Mouse (Mus musculus) embryonic fibroblast, embryonic 13.5 days (primary cell): ENCODE results near the gene Ptprd.

ENCODE experiments used
- CTCF ChIP-seq: IDR thresholded peaks from 2 replicates; pipeline ENCODE4 v1.5.1; 2011; ENCODE audit warnings: mild to moderate bottlenecking, control low read depth, low read length, moderate library complexity, borderline replicate concordance; ENCODE audit not compliant: insufficient read depth
- POLR2A ChIP-seq: IDR thresholded peaks from 2 replicates; pipeline ENCODE4 v1.6.1; 2011; ENCODE audit warnings: low read depth, mild to moderate bottlenecking, control low read depth, low read length, moderate library complexity

DNA sequence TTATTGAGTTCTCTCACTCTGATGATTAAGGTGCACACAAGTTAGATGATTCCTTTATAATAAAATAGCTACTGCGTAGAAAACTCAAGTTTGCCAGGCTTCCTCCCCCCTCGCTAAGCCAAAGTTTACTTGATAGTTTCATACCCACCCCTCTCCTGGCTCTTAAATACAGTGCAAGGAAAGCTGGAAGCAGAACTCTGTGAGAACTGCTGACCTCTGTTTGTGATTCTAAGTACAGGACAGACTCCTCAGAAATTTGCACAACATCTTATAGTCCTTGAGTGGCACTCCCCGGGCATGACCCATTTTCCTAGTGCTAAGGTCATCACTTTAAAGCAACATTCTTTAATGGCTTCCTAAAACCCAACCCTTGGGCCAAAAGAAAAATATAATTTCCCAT lies 2196.7 kb downstream of the Ptprd start:
- TF ChIP-seq CTCF (no peak), POLR2A (no peak)
